Mouse (Mus musculus): ENCODE measurements around the gene Gm15262. TPM values are rescaled to one million over a fixed set of nuclear protein-coding genes. Genes with fewer than 3 reads are reported as not detected.
"Not testable (repeated sequence)": the region's sequence is repeated elsewhere in the genome, so short reads cannot be mapped to it uniquely, and the experiment has no call there.

Gene Gm15262
- polyA plus RNA-seq (2015; fragmentation: Nextera tagmentation; extraction: Ambion mirVana): not detected in 2 replicates

DNA sequence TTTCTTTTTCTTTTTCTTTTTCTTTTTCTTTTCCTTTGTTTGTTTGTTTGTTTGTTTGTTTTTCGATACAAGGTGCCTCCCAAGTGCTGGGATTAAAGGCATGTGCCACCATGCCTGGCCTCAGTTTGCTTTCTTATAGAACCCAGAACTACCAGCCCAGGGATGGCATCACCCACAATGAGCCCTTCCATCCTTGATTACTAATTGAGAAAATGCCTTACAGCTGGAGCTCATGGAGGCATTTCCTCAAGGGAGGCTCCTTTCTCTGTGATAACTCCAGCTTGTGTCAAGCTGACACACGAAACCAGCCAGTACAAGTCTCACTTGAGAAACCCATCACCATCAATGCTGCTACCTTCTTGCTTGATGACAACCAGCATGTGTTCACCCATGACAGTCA lies at the start of gene Gm15262:
Gene Gm15262 (plus strand): TSS at position 301 of the 400 bp plus-strand sequence.
- not testable (repeated sequence) for DNase-seq (ENCODE audit: low spot score); H3K4me2 ChIP-seq (replicated peaks; ENCODE audit: low read depth, low read length); H3K4me1 ChIP-seq (ENCODE audit: insufficient read depth, low read depth, low read length); H3K9me3 ChIP-seq (ENCODE audit: low read length); H3K36me3 ChIP-seq (ENCODE audit: insufficient read depth, low read length); H3K4me3 ChIP-seq (ENCODE audit: low read depth, low read length); H3K9ac ChIP-seq (replicated peaks; ENCODE audit: low read depth); H3K27ac ChIP-seq (ENCODE audit: low read length); H3K27me3 ChIP-seq (replicated peaks; ENCODE audit: insufficient read depth, low read length); ATAC-seq
- 43% methylated on average over 2 of the region's 2 CpGs for WGBS

DNA sequence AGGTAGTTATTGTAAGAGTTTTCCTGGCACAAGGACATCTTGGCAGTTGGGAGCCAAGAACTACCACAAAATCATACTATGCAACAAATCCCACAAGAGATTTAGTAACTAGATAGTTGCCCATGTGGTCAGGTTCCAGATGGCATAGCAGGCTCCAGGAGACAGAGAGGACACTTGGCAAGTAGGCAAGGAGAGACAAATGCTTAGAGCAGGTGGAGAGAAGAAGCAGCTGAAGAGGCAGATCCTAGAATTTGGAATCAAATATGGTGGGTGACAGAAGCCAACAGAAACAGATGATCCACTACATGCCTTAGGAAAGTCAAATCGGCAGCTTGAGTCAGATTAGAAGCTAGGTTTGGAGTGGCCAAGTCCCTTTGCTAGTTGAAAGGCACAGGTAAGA lies 20.9 kb downstream of the Gm15262 start:
- Histone ChIP-seq H3K9ac (replicated peaks; ENCODE audit: low read depth) (no peak overlapping the region), H3K27ac (ENCODE audit: low read length) (no peak overlapping the region), H3K4me1 (ENCODE audit: insufficient read depth, low read depth, low read length) (no peaks in the 10 kb centered on the region), H3K36me3 (ENCODE audit: insufficient read depth, low read length) (no peaks in the 10 kb centered on the region), H3K4me3 (ENCODE audit: low read depth, low read length) (no peak overlapping the region), H3K9me3 (ENCODE audit: low read length) (no peaks in the 10 kb centered on the region), H3K27me3 (replicated peaks; ENCODE audit: insufficient read depth, low read length) (no peaks in the 10 kb centered on the region), H3K4me2 (replicated peaks; ENCODE audit: low read depth, low read length) (no peak overlapping the region)
- ATAC-seq (no peak), DNase-seq (ENCODE audit: low spot score) (no peak)
- no peak for TF ChIP-seq EP300 (IDR thresholded peaks at IDR 0.05)
- TF ChIP-seq CTCF (IDR thresholded peaks at IDR 0.05): no peak
- 75% methylated on average over 1 of the region's 1 CpGs for WGBS

DNA sequence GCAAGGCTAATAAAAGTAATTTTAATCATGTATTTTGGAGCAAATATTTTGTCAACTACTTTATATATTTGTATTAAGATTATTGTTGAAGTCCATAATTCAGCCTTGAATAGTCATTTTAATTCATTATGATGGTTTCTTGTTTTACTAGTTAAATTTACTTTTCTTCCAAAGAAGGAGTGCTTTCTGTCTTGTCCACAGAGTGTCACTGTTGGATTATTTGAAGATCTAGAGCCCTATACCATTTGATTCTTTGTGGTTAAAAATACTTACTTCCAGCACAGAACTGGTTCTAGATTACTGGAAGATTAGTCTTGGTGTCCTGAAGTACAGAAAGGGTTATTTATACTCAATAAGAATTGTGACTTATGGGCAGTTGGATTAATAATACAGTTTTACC lies 29.2 kb downstream of the Gm15262 start:
- DNase-seq (ENCODE audit: low spot score): no peak
- no peaks in the 10 kb centered on the region for H3K36me3 ChIP-seq (ENCODE audit: insufficient read depth, low read length)

DNA sequence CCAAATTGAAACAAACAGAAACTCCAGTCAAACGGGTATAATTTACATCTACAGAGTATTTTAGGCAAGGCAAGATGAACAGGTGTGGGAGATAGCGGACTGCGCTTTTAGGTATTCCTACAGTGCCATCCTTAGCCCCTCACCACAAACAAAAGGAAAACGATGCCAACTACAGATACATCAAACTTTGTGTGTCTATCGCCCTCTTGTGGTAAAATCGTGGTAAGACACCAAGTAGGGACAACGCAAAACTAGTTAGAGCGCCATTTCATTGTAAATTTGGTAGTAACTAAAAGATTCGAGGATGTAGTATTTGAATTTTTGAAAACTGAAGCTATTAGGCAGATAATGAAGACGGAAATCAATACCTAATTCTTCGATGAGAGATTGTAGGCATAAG lies 83.7 kb downstream of the Gm15262 start:
- Histone ChIP-seq H3K27ac (ENCODE audit: low read length) (no peak overlapping the region), H3K9me3 (ENCODE audit: low read length) (no peaks in the 10 kb centered on the region), H3K36me3 (ENCODE audit: insufficient read depth, low read length) (no peaks in the 10 kb centered on the region), H3K4me3 (ENCODE audit: low read depth, low read length) (no peak overlapping the region), H3K4me1 (ENCODE audit: insufficient read depth, low read depth, low read length) (no peaks in the 10 kb centered on the region), H3K9ac (replicated peaks; ENCODE audit: low read depth) (no peak overlapping the region), H3K4me2 (replicated peaks; ENCODE audit: low read depth, low read length) (no peak overlapping the region), H3K27me3 (replicated peaks; ENCODE audit: insufficient read depth, low read length) (no peaks in the 10 kb centered on the region)
- WGBS: 38% methylated on average over 11 of the region's 11 CpGs
- ATAC-seq (no peak), DNase-seq (ENCODE audit: low spot score) (no peak)
- TF ChIP-seq EP300 (IDR thresholded peaks at IDR 0.05) (no peak), CTCF (IDR thresholded peaks at IDR 0.05) (peak; percentile 34)

More for the DNA sequence above, 29.2 kb downstream of the Gm15262 start:
- ATAC-seq: no peak
- Histone ChIP-seq H3K27me3 (replicated peaks; ENCODE audit: insufficient read depth, low read length) (no peaks in the 10 kb centered on the region), H3K9me3 (ENCODE audit: low read length) (no peaks in the 10 kb centered on the region), H3K4me2 (replicated peaks; ENCODE audit: low read depth, low read length) (no peak overlapping the region), H3K27ac (ENCODE audit: low read length) (no peak overlapping the region), H3K4me1 (ENCODE audit: insufficient read depth, low read depth, low read length) (no peaks in the 10 kb centered on the region), H3K4me3 (ENCODE audit: low read depth, low read length) (no peak overlapping the region), H3K9ac (replicated peaks; ENCODE audit: low read depth) (no peak overlapping the region)
- TF ChIP-seq CTCF (IDR thresholded peaks at IDR 0.05): no peak
- no peak for TF ChIP-seq EP300 (IDR thresholded peaks at IDR 0.05)

DNA sequence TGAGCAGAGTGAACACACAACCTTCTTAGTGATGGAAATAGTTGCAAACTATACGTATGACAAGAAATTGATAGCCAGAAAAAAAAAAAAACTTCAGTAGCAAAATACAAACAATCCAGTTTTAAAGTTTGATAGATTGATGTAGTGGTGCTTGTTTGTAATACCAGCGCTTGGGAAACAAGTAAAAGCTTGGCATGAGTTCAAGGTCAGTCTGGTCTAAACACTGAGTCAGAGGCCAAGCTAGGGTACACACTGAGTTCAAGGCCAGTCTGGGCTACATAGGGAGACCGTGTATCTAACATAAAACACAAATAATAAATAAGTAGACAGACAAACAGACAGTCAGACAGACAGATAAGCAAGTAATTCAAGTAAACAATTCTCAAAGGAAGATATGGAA lies 84.2 kb downstream of the Gm15262 start:
- no peak for TF ChIP-seq CTCF (IDR thresholded peaks at IDR 0.05)
- no peak for TF ChIP-seq EP300 (IDR thresholded peaks at IDR 0.05)
- no peaks in the 10 kb centered on the region for H3K9me3 ChIP-seq (ENCODE audit: low read length)
- 45% methylated on average over 3 of the region's 3 CpGs for WGBS

DNA sequence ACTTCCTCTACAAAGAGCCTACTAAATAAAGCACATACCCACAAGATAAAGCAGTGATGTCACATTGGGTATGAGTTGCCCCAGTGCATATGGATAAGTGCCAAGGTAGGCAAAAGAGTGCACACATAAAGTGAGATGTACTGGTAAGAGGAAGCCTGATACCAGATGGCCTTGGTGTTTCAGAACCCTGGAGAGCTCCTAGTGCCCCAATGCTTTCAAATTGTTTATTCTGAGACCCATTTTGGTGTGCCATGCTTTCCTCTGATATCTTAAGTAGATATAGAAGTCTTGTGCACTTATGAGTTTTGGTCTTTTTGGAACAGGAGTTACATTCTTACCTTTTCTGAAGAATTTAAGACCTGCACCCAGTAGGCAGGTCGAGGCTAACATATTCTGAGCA lies 88.3 kb downstream of the Gm15262 start:
- no peaks in the 10 kb centered on the region for H3K9me3 ChIP-seq (ENCODE audit: low read length)
- no peak overlapping the region for H3K27ac ChIP-seq (ENCODE audit: low read length)
- no peaks in the 10 kb centered on the region for H3K4me1 ChIP-seq (ENCODE audit: insufficient read depth, low read depth, low read length)
- WGBS: 46% methylated on average over 1 of the region's 1 CpGs
- DNase-seq (ENCODE audit: low spot score): no peak
- no peaks in the 10 kb centered on the region for H3K27me3 ChIP-seq (replicated peaks; ENCODE audit: insufficient read depth, low read length)
- no peak overlapping the region for H3K4me3 ChIP-seq (ENCODE audit: low read depth, low read length)
- H3K4me2 ChIP-seq (replicated peaks; ENCODE audit: low read depth, low read length): no peak overlapping the region
- no peak for TF ChIP-seq CTCF (IDR thresholded peaks at IDR 0.05)
- no peak for TF ChIP-seq EP300 (IDR thresholded peaks at IDR 0.05)
- H3K9ac ChIP-seq (replicated peaks; ENCODE audit: low read depth): no peak overlapping the region
- ATAC-seq: no peak
- H3K36me3 ChIP-seq (ENCODE audit: insufficient read depth, low read length): no peaks in the 10 kb centered on the region

More for the DNA sequence above, 84.2 kb downstream of the Gm15262 start:
- no peak overlapping the region for H3K9ac ChIP-seq (replicated peaks; ENCODE audit: low read depth)
- H3K27ac ChIP-seq (ENCODE audit: low read length): no peak overlapping the region
- no peaks in the 10 kb centered on the region for H3K4me1 ChIP-seq (ENCODE audit: insufficient read depth, low read depth, low read length)
- H3K27me3 ChIP-seq (replicated peaks; ENCODE audit: insufficient read depth, low read length): no peaks in the 10 kb centered on the region
- no peak overlapping the region for H3K4me3 ChIP-seq (ENCODE audit: low read depth, low read length)
- no peak for DNase-seq (ENCODE audit: low spot score)
- no peak for ATAC-seq
- no peak overlapping the region for H3K4me2 ChIP-seq (replicated peaks; ENCODE audit: low read depth, low read length)
- H3K36me3 ChIP-seq (ENCODE audit: insufficient read depth, low read length): no peaks in the 10 kb centered on the region

DNA sequence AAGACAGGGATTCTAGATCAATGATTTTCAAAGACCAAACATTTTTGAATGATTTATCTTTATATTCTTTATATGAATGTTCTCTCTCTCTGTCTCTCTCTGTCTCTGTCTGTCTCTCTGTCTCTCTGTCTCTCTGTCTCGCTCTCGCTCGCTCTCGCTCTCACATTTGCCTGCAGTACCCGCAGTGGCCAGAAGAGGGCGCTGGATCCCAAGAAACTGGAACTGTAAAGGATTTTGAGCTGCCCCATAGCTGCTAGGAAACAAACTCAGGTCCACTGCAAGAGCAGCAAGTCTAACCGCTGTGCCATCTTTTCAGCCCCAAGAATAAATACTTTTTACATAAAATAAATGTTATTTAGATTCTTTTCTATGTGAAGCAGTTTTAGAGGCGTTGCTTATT lies 98.5 kb downstream of the Gm15262 start:
- Histone ChIP-seq H3K4me1 (ENCODE audit: insufficient read depth, low read depth, low read length) (no peaks in the 10 kb centered on the region), H3K9ac (replicated peaks; ENCODE audit: low read depth) (no peak overlapping the region), H3K27me3 (replicated peaks; ENCODE audit: insufficient read depth, low read length) (no peaks in the 10 kb centered on the region), H3K9me3 (ENCODE audit: low read length) (no peaks in the 10 kb centered on the region), H3K36me3 (ENCODE audit: insufficient read depth, low read length) (no peaks in the 10 kb centered on the region), H3K4me2 (replicated peaks; ENCODE audit: low read depth, low read length) (no peak overlapping the region), H3K4me3 (ENCODE audit: low read depth, low read length) (no peak overlapping the region), H3K27ac (ENCODE audit: low read length) (no peak overlapping the region)
- DNase-seq (ENCODE audit: low spot score) (no peak), ATAC-seq (no peak)
- 36% methylated on average over 8 of the region's 8 CpGs for WGBS
- TF ChIP-seq CTCF (IDR thresholded peaks at IDR 0.05): peak; percentile 68
- TF ChIP-seq EP300 (IDR thresholded peaks at IDR 0.05): no peak
